Mouse (Mus musculus) 3134 (cell line): ENCODE data around the gene Gm7970.
"Not testable (repeated sequence)": the region's sequence is repeated elsewhere in the genome, so short reads cannot be mapped to it uniquely, and the experiment has no call there.

Experiments
- DNase-seq: peaks from one replicate; pipeline ENCODE4 v3.0.0-alpha.2; 2011; ENCODE audit warnings: low spot score; ENCODE audit not compliant: insufficient read length; ENCODE audit errors: extremely low read depth

Gm7970 gene

GRCm38 (mm10) chr14:41555483-41555882 lies at the start of gene Gm7970:
TSS of gene Gm7970 (minus strand) at chr14:41555583.
- not testable (repeated sequence) for DNase-seq

- not testable (repeated sequence) for DNase-seq
Observed at GRCm38 (mm10) chr14:41600935-41601334, 45.6 kb upstream of the Gm7970 start.

GRCm38 (mm10) chr14:41586346-41586745 lies 31.0 kb upstream of the Gm7970 start:
- not testable (repeated sequence) for DNase-seq

GRCm38 (mm10) chr14:41572911-41573310 lies 17.5 kb upstream of the Gm7970 start, which contains the start of gene 1700049E17Rik2:
TSS of gene 1700049E17Rik2 (plus strand) at chr14:41573211.
- not testable (repeated sequence) for DNase-seq

GRCm38 (mm10) chr14:41524695-41525094 lies 30.7 kb downstream of the Gm7970 start:
- DNase-seq, result not testable (repeated sequence)

- not testable (repeated sequence) for DNase-seq
Observed at GRCm38 (mm10) chr14:41520683-41521082, 34.7 kb downstream of the Gm7970 start.
